15 mouse cellular contexts compared by ENCODE assay signal in genomic region chr6:5812076-5812475, GRCm38 (mm10).
"Had no signal": no experiment of that assay in that cellular context is flagged by ENCODE, and none has a peak within 500 bp of the region (broad histone marks: within the 10 kb centered on the region; RNA-seq: fewer than 3 reads in every experiment).

No protein-coding gene starts in this region.

- DNase-seq: heart, postnatal 10 days; heart, postnatal 14 days; heart, postnatal 36 days; heart, postnatal 4 days; kidney, adult 11 months; kidney, adult 18-20 months; kidney, adult 2 months; kidney, adult 8-10 months; kidney, adult 9 months; kidney, postnatal 10 days; kidney, postnatal 25 days; kidney, postnatal 36 days; kidney, postnatal 4 days; layer of hippocampus, adult 9-11 months; layer of hippocampus, postnatal 36 days had no signal
